Mouse (Mus musculus) E14TG2a.4 (cell line): ENCODE results near the gene Plcb4.

Experiments used
- H3K27me3 ChIP-seq: 2 replicates; pipeline ENCODE4 v1.6.1; 2014; ENCODE audit warnings: low read length, control low read depth; ENCODE audit not compliant: insufficient read depth
- H3K36me3 ChIP-seq: 2 replicates; pipeline ENCODE4 v1.6.1; 2014; ENCODE audit warnings: low read length, control low read depth; ENCODE audit not compliant: insufficient read depth
- H3K4me1 ChIP-seq: replicated peaks from 2 replicates; pipeline ENCODE4 v1.6.1; 2014; ENCODE audit warnings: low read depth, low read length, control low read depth
- H3K4me3 ChIP-seq: replicated peaks from 2 replicates; pipeline ENCODE4 v1.5.1; 2014; ENCODE audit warnings: mild to moderate bottlenecking, low read length
- H3K9me3 ChIP-seq: 2 replicates; pipeline ENCODE4 v1.6.1; 2014; ENCODE audit warnings: low read length, control low read depth
- CTCF ChIP-seq: conservative IDR thresholded peaks from 2 replicates; pipeline ENCODE4 v1.5.1; 2014; ENCODE audit warnings: low read length
- NANOG ChIP-seq: IDR thresholded peaks from 2 replicates; pipeline ENCODE4 v1.6.1; 2014; ENCODE audit warnings: borderline replicate concordance, low read length, mixed read lengths
- POU5F1 ChIP-seq: IDR thresholded peaks from 2 replicates; pipeline ENCODE4 v1.6.1; 2014; ENCODE audit warnings: low read length, borderline replicate concordance

Gene Plcb4

DNA sequence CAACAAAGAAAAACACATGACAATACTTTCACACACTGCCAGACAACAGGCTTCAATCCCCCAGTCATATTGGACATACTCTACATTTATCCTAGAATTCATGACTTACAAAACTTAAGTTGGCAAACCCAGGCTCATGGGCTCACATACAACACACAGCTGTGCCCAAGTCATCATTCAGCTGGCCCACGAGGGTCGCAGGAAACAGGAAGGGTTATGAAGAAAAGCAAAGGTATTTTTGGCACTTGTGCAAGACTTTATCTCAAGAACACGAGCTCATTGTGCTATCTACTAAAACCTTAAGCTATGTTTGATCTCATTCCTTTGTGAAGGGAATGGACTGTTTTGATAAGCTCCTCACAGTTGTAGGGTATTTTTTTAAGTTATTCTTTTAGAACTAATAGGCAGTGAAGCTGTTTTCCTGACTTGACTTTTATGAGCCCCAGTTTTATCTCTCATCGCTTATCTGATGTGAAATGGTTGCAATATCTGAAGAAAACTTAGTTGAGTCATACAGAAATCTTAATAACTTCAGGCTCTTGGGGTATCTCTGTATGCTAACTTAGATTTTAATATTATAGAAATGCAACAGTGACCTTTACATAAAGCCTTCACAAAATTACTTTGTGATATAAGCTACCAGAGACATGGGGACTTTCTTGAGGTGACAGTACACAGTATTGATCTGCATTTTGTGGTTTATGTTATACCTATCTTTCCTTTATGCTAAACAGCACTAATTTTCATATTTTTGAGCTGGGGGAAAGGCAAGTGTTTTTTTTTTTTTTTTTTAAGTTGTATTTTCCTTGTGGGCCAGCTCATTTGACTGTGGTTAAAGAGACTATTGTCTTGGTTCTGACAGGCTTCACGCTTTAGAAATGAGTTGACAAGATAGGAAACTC lies 203.9 kb downstream of the Plcb4 start:
- H3K9me3 ChIP-seq = no peaks in the 10 kb centered on the region
- H3K27me3 ChIP-seq = no peaks in the 10 kb centered on the region
- TF ChIP-seq POU5F1 (no peak), NANOG (no peak), CTCF (no peak)
- no peaks in the 10 kb centered on the region for H3K36me3 ChIP-seq
- no peaks in the 10 kb centered on the region for H3K4me1 ChIP-seq
- no peak overlapping the region for H3K4me3 ChIP-seq

DNA sequence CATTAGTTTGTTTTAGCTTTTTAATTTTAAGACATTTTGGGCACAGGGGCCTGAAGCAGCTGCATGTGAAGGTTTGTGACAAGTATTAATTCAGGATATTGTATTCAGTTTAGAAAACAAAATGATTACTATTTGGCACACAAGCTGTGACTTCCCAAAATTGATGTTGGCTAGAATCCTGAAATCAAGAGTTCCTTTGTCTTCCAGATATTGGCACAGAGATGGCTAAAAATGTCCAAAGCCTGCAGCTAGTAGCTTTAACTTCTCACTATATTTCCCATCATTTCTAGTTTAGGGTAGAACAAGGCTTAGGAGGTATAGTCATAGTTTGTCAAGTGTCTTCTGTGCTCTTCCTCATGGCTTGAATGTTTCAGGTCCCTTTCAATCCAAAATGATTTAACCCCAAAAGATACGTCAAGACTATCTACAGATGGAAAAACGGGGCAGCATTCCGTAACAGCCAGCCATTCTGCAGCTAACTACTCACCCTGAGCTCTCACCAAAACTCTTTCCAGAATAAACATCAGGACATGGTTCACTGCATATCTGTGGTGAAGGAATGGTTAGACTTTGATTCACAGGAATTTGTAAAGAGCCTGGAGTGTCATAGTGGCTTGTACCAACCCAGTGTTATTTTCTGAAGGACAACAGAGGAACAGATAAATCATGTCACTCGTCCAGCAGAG lies 204.7 kb downstream of the Plcb4 start:
- no peak overlapping the region for H3K4me3 ChIP-seq
- TF ChIP-seq CTCF = no peak
- TF ChIP-seq POU5F1 = no peak
- TF ChIP-seq NANOG = no peak

DNA sequence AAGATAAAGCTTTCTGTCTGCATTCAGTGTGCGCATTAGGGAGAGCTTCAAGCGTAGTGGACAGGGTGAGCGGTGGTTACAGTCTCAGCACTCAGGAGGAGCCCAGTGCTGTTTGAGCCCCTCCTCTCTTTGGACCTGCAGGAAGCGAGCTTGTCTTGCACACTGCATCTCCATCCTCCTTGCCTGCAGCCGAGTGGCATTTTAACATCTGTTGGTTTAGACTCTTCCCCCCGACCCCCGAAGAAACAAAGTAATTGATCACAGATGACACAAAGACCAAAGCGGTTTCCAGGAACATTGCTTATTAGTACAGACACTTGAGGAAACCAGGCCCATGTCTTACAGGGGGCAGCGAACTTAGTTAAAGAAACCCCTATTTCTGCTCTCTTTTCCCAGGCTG lies 207.6 kb downstream of the Plcb4 start:
- H3K4me1 ChIP-seq = no peaks in the 10 kb centered on the region
- H3K4me3 ChIP-seq = no peak overlapping the region
- no peaks in the 10 kb centered on the region for H3K27me3 ChIP-seq
- TF ChIP-seq CTCF = no peak
- no peak for TF ChIP-seq NANOG
- TF ChIP-seq POU5F1 = no peak
- H3K9me3 ChIP-seq = no peaks in the 10 kb centered on the region
- no peaks in the 10 kb centered on the region for H3K36me3 ChIP-seq

More for the DNA sequence above, 204.7 kb downstream of the Plcb4 start:
- H3K9me3 ChIP-seq = no peaks in the 10 kb centered on the region
- no peaks in the 10 kb centered on the region for H3K4me1 ChIP-seq
- H3K27me3 ChIP-seq = no peaks in the 10 kb centered on the region
- H3K36me3 ChIP-seq = no peaks in the 10 kb centered on the region

DNA sequence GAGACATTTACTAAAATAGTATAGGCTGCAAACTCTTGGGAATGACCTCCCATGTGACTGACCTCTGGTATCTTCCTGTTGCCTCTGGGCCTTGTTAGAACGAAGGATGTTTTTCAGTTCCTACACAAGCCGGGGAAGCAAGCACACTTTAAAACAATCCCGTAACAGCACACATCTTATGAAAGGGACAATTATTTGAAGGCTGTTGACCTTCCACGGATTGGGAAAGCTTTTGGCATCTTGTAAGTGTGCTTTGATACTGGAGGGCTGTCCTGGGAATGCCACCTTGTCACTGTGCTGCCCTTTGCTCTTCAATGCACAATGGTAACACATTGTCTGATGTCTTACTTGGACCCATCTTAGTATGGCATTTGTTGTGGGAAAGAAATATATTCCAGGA lies 208.0 kb downstream of the Plcb4 start:
- Histone ChIP-seq H3K4me3 (no peak overlapping the region), H3K4me1 (no peaks in the 10 kb centered on the region), H3K9me3 (no peaks in the 10 kb centered on the region), H3K36me3 (no peaks in the 10 kb centered on the region), H3K27me3 (no peaks in the 10 kb centered on the region)
- TF ChIP-seq CTCF = no peak

DNA sequence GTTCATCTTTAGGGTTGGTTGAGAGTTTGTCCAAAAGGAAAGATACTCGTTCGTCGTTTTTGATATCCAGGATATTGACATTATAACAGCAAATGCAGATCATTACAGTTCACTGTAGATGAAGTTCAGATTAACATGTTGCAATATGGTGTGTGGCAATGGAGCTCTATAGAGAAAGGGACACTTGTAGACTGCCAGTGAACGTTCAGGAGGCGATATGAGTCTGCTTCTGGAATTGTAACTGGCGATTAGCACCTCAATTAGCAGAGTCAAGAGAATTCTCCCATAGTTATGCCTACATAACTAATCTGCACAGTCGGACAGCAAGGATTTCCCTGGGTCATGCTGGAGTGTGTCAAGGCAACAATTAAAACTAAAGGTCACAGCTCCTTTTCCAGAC lies 210.8 kb downstream of the Plcb4 start:
- no peaks in the 10 kb centered on the region for H3K9me3 ChIP-seq
- H3K27me3 ChIP-seq = no peaks in the 10 kb centered on the region
- H3K4me3 ChIP-seq = no peak overlapping the region
- TF ChIP-seq NANOG (no peak), CTCF (no peak), POU5F1 (no peak)
- no peaks in the 10 kb centered on the region for H3K36me3 ChIP-seq
- H3K4me1 ChIP-seq = no peaks in the 10 kb centered on the region

DNA sequence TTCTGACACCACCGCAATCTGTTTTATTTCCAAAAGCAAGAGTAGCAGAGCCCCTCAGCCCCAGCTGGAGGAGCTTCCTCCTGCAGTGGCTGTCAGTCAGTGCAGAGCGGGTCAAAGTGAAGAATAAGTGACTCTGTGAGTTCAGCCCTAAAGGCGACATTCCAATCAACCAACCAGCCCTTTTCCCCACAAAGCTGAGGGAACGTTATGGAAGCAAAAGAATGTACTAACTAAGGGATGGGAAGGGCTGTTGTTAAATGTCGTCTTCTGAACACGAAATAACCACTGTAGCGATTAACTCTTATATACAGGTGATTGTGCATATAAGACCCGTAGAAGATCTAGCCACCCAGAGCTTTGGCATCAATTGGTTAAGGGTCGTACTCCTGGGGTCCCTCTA lies 214.3 kb downstream of the Plcb4 start:
- Histone ChIP-seq H3K4me3 (no peak overlapping the region), H3K27me3 (no peaks in the 10 kb centered on the region), H3K36me3 (no peaks in the 10 kb centered on the region), H3K4me1 (no peaks in the 10 kb centered on the region), H3K9me3 (no peaks in the 10 kb centered on the region)
- TF ChIP-seq CTCF (no peak), POU5F1 (no peak), NANOG (no peak)

DNA sequence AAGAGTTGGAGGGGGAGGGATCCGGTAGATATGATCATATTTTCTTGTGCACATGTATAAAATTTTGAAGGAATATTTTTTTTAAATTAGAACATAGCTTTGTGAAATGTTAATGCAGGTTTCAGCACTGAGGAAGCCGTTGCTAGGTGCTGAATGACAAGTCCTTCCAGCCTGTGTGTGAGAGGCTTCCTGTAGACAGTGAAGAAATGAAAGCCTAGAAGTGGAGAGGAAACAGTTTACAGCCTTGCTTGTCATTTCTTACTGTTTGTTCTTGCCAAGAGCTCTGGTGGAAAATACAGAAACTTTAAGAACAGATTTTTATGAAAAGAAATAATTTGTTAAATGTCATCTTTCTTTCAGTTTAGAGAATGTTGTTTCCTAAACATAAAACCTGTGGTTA lies 214.9 kb downstream of the Plcb4 start:
- Histone ChIP-seq H3K4me1 (no peaks in the 10 kb centered on the region), H3K4me3 (no peak overlapping the region), H3K27me3 (no peaks in the 10 kb centered on the region), H3K36me3 (no peaks in the 10 kb centered on the region), H3K9me3 (no peaks in the 10 kb centered on the region)
- TF ChIP-seq NANOG = no peak
- no peak for TF ChIP-seq CTCF
- no peak for TF ChIP-seq POU5F1

DNA sequence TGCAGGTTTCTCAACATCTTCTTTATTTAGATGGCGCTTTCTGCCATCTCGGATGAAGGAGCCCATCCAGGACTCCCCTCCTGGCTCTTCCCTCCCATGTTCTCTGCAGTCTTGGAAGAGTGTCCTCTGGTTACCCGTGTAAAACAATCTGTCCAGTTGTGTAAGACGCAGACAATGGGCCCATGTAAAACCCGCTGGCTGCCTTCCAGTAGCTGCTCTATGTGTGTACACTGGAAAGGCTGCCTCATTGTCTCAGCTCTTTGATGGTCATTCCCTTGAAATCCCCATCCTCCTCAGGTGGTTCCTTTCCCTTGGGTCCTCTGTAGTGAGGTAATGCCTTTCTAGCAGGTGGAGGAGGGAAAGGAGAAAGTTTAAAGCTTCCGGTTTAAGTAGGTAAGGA lies 216.7 kb downstream of the Plcb4 start:
- TF ChIP-seq CTCF (no peak), NANOG (no peak), POU5F1 (no peak)
- Histone ChIP-seq H3K4me1 (no peaks in the 10 kb centered on the region), H3K4me3 (no peak overlapping the region), H3K9me3 (no peaks in the 10 kb centered on the region), H3K27me3 (no peaks in the 10 kb centered on the region), H3K36me3 (no peaks in the 10 kb centered on the region)

DNA sequence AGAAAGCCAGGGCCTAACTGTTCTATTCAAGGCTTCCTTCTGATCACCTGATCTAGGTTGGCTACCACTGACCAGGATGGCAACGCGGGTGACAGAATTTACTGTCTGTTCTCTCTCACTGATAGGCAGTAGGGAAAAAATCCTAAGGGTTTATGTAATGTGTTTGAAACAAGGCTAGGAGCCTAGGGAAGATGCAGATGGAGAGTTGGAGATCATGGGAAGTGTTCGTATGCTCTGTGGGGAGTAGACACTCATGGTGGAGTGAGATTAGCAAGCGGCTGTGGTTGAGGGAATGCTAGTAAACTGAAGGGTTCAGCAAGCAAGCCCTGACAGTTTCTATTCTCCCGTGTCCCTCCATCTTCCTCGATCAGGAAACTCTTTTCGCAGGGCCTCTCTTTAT lies 220.5 kb downstream of the Plcb4 start:
- Histone ChIP-seq H3K9me3 (no peaks in the 10 kb centered on the region), H3K36me3 (no peaks in the 10 kb centered on the region), H3K4me3 (no peak overlapping the region), H3K27me3 (no peaks in the 10 kb centered on the region), H3K4me1 (no peaks in the 10 kb centered on the region)
- TF ChIP-seq NANOG = no peak
- no peak for TF ChIP-seq CTCF
- TF ChIP-seq POU5F1 = no peak
